Mouse (Mus musculus) liver, adult 10 weeks (tissue): ENCODE measurements around the gene Gpr119. TPM values are rescaled to one million over a fixed set of nuclear protein-coding genes. Genes with fewer than 3 reads are reported as not detected.

ENCODE experiments used
- polyA plus RNA-seq: library from polyadenylated mRNA; stranded (reverse); fragments of 350-450 nt; fragmentation: Illumina TruSeq; extraction: RNeasy Lipid Tissue Mini Kit (QIAGEN cat#74804); gene quantifications from one replicate; pipeline ENCODE4 v1.2.3, GENCODE M21; 2014; ENCODE audit warnings: low read depth, low replicate concordance

Gpr119 gene
- not detected for polyA plus RNA-seq

DNA sequence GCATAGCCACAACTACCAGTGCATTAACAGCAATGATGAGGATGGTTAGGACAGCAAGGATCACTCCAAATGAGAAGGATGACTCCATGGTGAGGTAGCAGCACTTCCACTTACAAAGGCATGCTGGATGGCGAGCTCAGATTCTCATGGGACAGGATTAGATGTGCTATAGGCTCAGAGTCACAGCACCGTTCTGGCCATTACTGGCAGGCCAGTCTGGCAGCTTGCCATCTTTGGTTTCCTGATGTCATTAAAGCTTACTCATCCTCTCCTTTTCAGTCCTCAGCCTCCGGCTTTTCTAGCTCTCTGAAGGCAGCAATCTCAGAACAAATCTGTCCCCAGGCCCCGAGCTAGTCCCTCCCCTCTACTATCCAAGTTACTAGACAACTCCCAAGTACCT lies at the start of gene Gpr119:
Gene Gpr119 (minus strand): TSS at position 308 of the 400 bp plus-strand sequence.

DNA sequence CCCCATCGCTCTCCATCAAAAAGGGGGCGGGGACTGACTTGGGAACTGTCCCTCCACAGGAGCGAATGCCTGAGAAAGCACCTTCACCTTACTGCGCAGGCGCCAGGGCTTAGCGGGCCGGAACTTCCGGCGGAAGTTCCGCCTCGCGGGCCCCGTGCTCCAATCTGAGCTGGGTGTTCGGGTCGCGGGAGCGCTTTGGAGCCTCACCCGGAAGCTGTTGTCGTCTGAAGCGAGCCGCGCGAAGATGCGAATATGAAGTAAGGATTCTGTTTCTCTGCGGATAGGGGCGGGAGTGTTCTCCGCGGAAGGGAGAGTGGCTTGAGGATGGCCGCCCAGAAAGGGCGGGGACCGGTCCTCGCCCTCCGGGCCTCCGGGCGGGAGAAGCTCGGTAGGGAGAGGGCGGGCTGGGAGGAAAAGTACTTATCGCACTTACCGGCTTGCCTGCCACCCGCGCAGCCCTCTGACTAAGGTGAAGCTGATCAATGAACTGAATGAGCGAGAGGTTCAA lies 20.6 kb upstream of the Gpr119 start, which contains the start of gene Rbmx2:
Gene Rbmx2 (plus strand): TSS at position 141 of the 508 bp plus-strand sequence.

DNA sequence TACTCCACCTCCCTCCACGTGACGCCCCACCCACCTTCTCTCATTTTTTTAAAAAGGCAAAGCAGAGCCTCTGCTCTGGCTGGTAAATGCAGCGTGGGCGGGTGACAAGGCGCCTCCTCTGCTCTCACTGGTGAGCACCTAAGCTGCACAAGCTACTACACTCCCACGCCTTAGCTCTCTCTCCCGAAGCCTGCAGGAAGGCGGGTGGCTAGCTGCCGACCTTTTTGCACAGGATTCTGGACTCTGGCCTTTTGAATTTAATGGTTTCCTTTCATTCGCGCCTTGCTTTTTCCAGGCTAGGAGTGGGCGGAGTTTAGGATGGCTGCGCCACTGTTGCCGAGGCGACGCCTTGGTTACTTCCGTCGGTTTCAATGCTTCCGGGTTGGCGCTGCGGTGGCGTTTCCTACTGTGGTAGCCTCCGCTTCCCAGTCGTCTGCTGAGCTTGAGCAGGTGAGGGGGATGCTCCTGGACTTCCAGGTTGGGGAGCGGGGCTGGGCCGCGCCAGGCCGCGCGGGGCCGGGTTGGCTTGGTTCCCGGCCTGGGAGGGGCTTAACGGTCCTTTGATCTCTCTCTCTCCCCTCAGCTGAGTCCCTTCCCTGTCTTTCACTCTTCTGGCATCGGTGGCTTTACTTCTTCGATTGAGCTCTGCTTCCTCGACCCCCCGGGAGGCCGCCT lies 50.8 kb downstream of the Gpr119 start, which contains the start of gene Slc25a14:
Gene Slc25a14 (plus strand): TSS at position 35 of the 675 bp plus-strand sequence.

Other genes with a start within 250 kb of the Gpr119 start
- gene Elf4, start 211.3 kb downstream of the Gpr119 start, polyA plus RNA-seq: 0.58 TPM
- 157 TPM for gene Aifm1, start 160.9 kb downstream of the Gpr119 start, polyA plus RNA-seq
- gene Rab33a, start 155.2 kb downstream of the Gpr119 start, polyA plus RNA-seq: not detected
- gene Zfp280c, start 80.0 kb downstream of the Gpr119 start, polyA plus RNA-seq: 9.1 TPM
- gene Slc25a14, start 51.1 kb downstream of the Gpr119 start, polyA plus RNA-seq: 4.6 TPM
- 0.82 TPM for gene Rbmx2, start 20.5 kb upstream of the Gpr119 start, polyA plus RNA-seq
- not detected for gene Gm595, start 203.2 kb upstream of the Gpr119 start, polyA plus RNA-seq